Mouse (Mus musculus) embryo, embryonic 11.5 days (tissue): ENCODE data around the gene Tspan9.
A peak's percentile ranks its signal among the peaks of the same experiment; 100 is the strongest.

Experiments used
- DNase-seq: peaks from one replicate; pipeline ENCODE4 v3.0.0-alpha.2; 2012; ENCODE audit warnings: low read depth, low spot score

The Tspan9 gene

DNA sequence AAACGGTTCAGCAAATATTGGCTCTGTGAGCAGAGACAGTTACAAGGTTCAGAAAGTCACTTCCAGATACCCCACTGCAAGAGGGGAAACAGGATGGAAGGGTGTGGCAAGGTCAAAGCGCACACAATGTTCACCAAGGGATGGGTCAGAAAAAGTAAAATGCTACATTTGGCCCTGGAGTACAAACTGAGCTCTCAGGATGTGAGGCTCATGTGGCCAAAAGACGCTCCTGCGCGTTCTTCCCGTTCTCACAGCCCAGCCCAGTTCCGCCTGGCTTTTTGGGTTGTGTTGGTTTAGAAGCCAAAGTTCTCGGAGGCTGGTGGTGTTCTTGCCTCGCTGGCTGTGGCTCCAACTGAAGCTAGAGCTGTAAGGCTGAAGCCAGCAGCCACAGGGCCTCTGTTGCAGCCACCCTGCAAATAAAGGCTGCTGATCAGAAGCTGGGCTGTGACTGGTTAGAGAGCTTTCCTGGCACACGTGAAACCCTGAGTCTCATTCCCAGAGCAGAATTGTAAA is 9.7 kb downstream of the Tspan9 start:
- no peak for DNase-seq

DNA sequence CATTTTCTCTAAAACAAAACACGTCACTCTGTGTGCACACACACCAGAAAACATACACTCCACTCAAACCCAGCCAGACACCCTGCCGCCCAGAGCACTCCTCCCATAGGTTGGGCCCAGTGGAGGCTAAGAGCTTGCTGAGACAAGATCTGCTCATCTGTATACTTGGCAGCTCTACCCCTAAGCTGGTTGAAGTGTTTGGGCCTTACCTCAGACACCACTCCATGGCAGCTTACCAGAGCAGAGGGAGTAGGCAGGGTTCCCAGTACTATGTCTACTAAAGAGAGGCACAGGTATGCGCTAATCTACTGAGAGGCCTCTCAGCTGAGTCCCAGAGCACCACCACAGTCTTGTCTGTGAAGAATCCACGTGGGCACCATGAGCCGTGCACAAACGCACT is 10.8 kb downstream of the Tspan9 start:
- DNase-seq, result no peak

DNA sequence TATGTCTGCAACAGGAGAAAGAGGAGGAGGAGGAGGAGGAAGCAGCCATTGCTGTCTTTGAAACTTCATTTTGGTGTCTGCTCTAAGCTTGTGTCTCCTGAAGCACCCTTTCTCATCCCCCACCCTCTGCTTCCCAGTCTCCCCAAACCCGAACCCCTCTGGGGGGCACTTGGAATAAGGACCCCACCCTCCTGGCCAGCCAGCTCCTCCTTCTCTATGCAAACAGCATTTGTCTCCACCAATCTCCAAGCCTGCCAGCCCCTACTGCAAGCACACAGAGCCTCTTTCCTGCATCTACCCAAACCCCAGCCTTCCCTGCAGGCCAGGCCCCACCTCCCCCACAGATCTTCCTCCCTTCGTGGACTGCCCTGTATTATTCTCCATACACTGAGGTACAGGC is 12.0 kb downstream of the Tspan9 start:
- no peak for DNase-seq

DNA sequence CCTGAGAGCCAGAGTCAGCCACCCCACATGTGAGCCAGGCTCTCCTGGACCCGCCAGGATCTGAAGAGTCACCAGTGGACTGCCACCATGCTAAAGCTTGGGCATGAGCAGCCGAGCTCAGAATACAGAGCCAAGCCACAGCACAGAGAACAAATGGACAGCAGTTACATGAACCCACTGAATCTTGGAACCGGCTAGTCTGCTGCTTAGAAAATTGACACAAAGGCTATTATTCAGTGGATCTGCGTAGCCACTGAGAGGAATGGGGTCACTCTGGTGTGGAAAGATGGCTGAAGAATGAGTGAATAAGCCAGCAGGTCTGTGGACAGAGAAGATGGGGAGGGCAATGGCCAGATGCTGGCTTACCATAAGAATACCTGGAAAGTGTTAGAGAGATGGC is 12.7 kb downstream of the Tspan9 start:
- no peak for DNase-seq

DNA sequence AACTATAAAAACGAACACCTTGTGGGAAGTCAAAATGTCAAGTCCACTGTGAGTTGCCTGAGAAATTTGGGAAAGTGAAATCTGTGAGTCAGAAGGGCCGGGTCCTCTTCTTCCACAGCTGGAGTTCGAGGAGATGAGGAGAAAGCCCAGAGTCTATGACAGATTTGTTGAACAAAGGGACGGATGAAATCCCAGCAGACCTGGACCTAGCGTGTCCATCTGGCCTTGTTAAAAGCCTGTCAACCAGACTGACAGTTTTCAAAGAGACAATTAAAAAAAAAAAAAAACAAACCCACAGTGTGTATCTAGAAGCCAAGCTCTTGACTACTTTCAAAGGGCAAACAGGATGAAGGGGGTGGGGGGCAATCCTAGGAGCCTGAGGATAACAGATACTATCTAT is 14.0 kb downstream of the Tspan9 start:
- no peak for DNase-seq

DNA sequence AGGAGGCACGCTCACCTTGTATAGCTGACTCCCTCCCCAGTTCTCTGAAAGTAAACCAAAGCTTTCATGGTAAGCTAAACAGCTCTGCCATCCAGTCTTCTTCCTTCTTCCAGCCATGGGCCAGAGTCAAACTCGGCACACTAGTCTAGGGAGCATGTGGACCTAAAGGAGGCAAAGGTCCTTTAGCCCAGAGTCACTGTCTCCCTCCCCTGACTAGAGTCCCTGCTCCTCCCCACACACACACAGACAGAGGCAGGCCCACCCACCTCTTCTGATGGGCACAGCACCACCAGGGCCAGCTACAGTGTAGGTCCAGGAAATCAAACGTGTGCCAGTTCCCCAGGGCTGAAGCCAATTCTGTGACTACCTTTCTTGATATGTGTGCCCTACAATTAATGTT is 16.1 kb downstream of the Tspan9 start:
- DNase-seq, result no peak

DNA sequence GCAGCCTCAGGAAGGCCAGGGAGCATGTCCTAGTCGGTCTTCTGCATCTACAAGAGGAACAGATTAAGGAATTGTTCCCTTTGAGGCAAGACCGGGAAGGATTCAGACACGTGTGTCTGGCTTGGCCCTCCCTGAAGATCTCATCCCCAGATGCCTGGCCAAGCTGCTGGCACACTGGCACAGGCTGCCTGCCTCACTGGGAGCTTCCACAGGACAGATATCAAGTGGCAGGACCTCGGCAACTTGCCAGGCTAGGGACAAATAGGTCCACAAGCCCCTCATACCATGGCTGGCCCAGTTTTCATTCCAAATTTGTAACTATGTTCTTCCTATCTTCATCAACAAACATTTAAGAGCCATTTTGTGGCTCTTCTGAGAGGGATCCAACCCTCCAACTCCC is 16.5 kb downstream of the Tspan9 start:
- no peak for DNase-seq

DNA sequence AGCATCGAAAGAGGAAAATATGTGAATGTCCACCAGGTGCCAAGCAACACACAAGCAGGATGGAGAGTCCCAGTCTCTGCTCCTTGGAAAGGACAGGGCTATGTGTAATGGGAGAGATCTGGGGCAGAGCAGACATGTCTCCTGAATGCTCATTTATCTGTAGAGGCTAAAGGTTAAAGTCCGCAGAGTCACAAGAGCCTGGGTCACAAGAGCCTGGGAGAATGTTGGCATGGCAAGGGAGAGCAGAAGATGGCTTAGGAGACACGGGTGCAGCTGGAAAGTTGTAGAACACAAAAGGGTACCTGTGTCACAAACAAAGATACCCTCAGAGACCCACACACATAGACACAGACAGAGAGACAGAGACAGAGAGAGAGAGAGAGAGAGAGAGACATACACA is 17.9 kb downstream of the Tspan9 start:
- no peak for DNase-seq

DNA sequence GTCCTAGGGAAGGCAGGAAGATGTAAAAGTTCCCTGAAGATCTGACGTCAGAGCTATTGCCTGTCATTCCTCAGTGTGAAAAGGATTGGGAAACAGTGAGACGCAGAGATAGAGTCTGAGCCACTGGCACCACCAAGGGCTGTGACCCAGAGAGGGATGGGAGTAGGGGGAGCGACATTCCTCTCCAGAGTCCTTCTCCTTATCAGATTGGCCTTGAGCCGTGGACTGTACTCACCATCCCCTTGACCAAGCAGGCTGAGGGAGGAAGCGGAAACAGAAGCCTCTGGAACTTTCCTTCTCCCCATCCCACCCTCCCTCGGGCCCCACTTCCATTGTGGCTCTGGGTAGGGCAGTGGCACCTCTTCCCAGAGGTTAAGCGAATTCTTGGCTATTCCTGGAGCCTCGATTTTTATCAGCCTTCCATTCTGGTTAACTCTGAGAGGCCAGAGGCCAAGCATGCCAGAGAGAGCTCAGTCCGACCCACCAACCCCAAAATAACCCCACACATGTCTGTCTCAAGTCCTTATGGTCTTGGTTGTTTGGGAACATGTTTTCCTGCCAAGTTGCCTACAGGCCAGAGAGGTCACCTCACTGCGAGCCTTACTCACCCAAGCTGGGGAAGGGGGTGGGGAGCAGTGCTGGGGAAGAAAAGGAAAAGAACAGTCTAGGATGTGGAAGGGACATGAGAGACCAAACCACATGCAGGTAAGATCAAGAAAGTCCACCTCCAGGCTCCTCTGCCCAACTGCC is 19.0 kb downstream of the Tspan9 start:
- no peak for DNase-seq

DNA sequence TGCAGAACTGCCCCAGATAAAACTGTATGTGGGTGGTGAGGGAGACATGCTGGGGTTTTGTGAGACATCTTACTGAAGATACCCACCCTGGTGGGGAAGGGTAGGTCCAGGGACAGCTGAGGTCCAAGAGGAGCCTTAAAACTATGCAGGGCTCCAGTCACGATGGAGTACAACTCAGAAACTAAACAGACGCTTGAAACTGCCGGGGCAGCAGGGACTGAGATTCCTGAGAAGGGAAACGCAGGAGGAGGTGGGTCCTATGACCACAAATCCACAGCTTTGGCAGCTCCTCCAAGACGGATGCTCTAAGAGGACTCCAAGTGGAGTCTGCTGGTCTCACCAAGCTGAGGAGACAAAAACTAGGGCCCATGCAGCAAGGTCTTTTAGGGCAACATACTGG is 21.3 kb downstream of the Tspan9 start:
- DNase-seq, result no peak

DNA sequence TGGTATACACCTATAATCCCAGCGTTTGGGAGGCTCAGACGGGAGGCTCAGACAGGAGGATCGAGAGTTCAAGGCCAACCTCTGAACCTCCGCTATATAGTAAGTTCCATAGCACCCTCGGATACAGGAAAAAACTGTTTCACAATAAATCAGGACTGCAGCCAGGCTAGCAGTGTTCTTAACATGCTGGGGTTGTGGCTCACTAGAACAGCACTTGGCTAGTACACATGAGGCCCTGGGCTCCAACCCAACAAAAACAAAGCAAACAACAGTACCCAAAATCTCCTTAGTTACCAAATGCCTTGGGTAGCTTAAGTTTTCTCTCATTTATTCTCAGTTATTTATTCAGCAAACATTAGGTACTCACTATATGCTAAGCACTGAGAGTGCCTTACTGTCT is 21.7 kb downstream of the Tspan9 start:
- no peak for DNase-seq

DNA sequence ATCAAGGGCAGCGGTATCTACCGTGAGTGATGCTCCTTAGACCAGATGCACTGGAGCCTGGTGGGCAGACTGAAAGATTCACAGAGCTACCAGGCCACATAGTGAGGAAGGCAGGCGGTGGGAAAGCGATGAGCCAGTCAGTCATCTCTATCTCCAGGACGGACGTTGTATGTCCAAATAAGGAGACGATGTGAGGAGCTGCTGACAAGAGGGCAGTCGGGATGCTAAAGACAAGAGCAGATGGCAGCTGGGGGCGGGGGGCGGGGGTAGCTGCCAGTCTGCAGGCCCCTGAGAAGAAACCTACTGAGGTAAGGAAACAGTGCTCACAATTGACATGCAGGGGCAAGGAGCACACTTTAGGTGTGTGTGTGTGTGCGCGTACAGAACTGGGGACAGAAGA is 22.6 kb downstream of the Tspan9 start:
- DNase-seq, result no peak

DNA sequence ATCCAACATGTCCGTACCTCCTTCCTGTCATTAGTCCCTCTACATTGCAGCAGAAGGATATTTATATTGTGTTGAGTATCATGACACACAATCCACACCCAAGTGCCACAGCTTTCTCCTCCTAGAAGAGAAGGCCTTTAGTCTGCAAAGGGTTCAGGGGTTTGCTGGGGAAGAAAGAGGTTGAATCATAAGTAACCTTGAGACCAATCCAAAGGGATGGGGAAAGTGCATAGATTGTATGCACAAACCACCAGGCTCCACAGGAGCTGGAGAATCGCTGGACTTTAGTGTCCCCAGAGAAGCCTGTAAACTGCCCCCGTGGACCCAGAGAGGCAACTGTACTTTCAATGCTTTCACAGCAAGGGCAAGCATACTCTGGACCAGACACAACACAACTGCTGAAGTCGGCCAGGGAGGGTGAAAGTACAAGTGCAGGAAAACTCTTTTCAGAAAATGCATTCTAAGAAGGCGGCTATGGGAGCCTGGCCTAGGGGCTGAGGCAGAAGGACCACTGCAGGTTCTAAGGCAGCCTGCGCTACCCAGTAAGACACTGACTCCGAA is 24.6 kb downstream of the Tspan9 start:
- DNase-seq, result no peak

DNA sequence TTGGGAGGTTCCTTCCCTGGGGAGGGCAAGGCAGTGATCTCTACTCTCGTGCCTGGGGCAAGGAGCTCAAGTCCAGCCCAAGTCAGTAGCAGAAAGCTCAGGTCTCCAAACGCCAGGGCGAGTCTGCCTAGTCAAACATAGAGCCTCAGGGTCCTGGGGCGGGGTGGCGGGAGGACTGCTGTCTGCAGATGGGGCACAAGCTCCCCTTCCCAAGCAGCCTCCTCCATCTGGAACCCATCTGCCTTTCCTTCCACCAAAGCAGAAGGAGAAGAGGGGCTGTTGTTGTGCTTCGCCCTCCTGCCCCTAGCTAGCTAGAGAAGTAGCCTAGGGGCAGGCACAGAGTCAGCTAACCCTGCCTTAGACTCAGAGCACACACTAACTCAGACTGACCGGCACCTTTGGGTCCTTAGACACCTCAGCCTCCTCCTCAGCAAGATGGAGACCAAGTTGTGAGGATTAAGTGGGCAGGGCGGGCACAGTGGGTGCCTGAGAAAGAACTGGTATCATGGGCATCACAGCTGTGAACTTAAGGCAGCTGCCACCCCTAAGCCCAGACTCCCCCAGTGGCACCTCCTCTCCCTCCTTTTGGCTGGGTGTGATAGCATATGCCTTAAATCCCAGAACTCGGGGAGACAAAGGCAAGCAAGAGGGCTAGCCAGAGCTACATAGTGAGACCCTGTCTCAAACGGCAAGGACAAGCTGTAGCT is 26.4 kb downstream of the Tspan9 start:
- DNase-seq, result peak; percentile 14

DNA sequence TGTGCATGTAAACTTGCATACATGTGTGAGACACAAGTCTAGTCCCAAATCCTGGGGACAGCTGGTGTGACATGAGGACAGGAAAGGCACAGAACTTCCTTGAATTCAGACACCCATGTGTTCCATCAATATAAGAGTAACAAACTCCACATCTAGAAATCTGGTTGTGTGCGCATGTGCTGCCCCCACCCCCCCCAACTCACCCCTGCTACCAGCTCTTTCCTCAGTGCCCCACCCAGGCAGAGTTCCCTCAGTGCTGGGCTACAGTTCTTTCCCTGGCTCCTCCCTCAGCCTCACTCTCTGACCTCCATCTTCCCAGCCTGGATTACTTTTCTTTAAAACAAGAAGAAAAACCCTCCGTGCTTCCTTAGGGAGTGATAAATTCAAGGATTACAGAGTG is 27.1 kb downstream of the Tspan9 start:
- no peak for DNase-seq

DNA sequence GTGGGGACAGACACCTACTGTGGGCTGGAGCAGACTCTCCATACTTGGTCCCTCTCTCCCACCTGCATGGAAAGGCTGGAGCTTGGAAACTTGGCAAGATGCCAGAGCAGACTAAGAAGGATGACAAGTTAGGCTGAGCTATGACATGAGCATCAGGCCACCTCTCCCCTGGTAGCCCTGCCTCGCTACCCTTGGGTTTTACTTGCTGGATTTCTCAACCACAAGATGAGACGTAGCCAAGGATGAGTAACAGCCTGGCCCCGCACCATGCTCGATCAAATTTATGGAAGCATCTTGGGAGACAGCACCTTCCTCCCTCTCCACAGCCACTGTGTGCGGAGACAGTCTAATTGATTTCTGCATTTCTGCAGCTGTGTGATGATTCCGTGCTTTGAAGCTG is 28.3 kb downstream of the Tspan9 start:
- no peak for DNase-seq

DNA sequence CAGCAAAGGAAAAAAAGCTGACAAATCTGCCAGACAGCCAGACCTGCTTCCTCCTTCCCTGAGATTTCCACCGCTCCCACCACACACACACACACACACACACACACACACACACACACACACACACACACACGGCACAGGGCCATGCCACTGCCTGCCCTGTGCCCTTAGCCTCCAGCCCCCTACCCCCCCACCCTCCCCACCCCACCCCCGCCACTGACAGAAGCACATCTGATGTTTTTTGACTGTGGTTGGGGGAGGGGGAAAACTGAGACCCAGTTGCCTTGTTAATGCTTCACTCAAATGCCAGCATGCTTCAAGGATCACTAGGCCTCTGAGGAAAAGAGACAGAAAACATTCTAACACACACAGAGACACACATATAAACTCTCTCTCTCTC is 30.8 kb downstream of the Tspan9 start:
- DNase-seq, result no peak

DNA sequence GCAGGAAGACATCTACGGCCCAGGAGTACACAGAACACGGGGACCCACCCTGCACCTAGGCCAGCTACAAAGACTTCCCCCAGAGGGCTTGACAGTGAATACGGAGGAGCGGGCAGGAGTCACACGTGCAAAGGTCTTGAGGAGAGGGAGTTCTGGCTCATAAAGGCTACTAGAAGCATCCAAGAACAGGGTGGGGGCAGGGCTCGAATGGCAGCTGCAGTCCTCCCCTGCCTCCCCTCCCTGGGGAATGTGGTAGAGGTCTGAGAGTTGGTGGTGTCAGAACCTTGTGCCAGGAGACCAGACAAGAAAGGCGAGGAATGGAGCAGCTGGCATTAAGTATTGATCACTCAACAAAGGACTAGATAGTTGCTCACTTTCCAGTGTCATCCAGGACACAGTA is 31.6 kb downstream of the Tspan9 start:
- DNase-seq, result no peak

DNA sequence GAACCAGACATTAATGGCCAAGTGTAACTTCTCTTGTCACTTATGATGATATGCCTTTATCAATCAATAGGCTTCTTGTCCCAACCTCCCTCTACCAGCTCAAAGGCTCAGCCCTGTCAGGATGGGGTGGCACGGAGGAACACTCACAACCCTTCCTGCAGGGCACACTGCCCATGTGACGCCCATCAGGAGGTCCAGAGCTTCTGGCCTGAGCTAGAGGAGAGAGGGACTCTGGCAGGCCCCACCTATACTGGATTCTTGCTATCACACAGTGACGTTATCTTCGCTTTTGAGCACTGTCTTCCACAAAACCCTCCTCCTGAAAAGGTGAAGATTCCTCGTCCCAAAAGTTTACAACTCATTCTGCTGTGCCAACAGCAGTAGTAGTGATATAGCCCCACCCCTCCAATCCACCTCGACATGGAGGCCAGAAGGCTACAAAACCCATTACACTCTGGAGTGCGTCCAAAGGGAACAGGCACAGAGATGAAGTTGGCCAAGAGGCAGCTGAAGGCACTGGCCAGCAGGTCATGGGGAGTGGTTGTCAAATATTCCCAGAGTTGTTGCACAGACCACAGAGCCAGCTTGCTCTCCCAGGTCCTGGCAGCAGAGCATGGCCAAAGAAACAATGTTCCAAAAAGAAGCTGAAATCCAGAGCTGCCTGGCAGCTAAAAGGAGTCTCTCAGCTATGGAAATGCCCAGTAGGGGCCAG is 34.9 kb downstream of the Tspan9 start:
- no peak for DNase-seq

DNA sequence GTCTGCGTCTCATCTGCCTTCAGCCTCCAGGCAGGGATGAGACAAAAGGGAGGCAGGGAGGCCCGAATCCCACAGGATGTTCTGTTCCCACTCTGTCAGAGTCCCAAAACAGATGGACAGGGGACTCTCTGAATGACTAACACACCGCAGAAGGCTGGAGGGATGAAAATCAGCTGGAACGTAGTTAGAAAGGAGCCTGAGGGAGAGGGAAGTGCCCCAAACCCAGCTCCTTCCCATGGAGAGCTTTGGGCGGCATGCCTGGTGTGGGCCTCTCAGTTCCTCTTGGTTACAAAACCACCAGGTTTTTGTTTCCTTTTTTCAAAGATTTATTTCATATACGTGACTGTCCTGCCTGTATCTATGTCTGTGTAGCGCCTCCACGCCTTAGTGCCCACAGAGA is 35.7 kb downstream of the Tspan9 start:
- no peak for DNase-seq

DNA sequence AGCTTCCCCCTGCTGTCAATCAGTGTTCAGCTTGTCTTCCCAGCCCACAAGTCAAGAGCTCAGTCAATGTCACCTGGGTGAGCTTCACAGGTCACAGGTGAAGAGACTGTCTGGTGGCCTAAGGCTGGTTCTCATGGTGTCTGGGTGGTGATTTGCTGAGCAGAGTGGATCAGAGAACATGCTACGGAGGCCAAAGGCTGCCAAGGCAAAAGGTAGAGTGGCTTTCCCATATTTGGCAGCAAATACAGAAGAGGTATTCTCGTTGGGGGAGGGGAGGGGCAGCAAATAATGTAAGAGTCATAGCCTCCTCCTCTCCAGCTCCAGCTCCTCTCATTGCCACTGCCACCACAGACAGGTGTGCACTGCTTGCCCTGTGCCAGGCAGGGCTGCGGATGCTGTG is 37.2 kb downstream of the Tspan9 start:
- DNase-seq, result no peak

DNA sequence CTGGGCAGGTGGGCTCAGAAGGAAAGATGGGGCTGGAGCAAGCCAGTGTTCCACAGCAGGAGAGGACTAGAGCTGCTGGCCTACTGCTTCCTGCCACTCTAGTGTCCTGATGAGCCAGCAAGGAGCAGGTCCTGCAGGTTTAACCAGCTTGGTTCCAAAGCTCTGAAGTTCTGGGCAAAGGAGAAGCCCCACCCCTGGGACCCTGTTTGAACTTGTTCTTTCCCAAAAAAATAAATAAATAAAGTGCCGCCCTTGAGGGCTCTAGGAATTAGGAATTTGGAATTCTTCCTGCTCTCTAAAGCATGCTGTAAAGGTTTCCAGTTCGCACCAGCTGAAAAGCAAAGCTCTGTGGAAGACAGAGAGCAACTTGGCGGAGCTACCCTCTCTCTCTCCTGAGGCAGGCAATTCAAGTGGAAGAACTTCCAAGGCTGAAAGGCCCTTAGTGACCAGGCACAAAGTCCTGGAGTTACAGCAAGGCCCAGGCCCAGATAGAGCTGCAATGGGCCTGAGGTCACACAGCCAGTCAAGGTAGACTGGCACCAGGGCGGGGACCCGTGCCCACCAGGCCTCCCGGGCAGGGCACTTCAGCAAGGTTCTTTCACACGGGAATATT is 38.6 kb downstream of the Tspan9 start:
- DNase-seq, result no peak
